Mouse (Mus musculus) T-helper 2 cell (primary cell): ENCODE measurements at regions not wholly inside any gene's neighbourhood (a gene's known extent, or its start where the extent isn't known, plus 50 kb on each side); places are given as distances from the start of the nearest gene placed in this dataset.
"Not testable (repeated sequence)": the region's sequence is repeated elsewhere in the genome, so short reads cannot be mapped to it uniquely, and the experiment has no call there.

Source experiments
- in situ Hi-C: fragments of 300-600 bp; cut with MboI, MseI; formaldehyde crosslinking; loops from one replicate; pipeline ENCODE4 v1.15.1; 2025; ENCODE audit warnings: high pct_unique_total_duplicates

DNA sequence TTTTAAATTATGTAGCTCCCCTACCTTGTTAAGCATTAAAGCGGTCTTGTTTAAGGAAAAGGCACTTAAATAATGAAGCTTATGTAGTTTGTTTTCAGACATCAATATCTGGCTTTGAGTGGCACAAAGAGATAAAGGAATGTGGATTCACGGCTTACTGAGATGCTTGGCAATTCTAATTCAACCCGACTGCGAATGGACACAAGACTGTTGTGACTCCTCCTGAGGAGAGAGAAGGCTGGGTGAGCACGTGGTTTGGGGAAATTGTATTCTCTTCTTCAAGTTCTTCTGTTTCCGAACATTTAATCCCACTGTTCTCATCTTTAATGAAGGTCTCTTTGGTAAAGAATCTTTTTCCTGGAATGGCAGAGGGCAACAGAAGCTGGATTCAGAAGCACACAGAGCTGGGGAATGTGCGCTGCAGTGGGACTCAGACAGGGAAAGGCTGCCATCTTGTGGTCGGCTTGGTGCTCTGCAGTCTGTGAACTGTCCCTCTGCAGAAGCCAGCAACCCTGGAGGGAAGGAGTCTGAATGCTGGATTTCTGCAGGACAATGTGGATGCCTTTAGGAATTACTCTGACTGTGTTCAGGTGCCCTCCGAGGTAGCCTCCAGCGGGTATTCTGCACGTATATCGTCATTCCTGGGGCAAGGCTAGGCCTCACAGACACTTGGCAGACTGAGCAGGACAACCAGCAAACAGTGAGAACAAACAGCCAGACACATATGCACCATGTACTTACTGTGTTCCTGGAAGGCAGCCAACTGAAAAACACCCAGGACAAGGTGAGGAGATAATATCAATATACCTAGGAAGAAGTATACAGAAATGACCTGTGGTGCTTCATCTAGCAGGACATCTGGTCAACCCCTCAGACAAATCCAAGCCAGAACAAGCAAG, 54.0 kb upstream of the Pax1 start:
- in situ Hi-C loops = no loop called here

DNA sequence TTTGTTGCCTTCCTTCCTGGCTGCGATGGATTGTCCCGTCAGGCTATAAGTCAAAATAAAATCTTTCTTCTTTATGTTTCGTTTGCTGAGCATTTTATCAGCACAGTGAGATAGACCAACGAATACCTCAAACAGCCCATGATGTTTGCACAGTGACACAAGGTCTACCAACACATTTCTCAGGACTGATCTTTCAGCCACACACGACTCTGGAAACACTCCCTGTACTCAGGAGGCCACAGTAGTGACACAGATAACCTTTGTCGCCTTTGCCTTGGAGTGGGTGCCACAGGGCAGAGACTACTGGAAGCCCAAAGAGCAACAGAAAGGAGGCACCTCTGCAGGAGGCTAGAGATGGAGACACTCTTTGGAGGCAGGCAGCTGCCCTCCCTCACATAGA, 55.0 kb upstream of the Pax1 start:
- in situ Hi-C loops = no loop called here

DNA sequence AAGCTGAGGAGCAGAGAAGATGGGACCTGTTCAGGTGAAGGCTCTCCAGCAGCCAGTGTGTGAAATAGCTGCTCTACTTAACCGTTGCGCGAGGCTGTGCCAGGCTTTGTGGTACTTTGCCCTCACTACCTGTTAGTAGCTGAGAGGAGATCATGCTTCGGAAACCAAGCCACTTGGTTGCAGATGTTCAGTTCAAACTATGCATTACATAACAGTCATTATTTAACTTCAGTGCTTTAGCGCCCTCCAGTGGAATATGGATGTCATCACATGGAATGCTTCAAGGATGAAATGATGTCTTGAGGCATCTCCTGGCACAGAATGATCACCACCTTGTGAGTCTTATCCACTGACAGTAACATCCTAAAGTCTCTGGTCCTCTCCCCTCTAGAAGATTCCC, 56.5 kb upstream of the Pax1 start:
- in situ Hi-C loops = no loop called here

DNA sequence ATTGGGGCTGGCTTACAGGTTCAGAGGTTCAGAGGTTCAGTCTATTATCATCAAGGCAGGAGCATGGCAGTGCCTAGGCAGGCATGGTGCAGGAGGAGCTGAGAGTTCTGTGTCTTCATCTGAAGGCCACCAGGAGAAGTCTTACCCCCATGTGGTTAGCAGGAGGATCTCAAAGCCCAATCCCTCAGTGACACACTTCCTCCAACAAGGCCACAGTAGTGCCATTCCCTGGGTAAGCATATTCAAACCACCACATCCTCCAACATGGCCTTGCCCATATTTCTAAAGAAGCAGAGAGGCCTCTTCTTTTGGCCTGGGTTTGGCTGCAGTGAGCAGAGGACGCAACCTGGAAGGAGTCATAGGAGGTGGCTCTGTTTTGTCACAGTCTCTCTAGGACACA, 61.2 kb upstream of the Pax1 start:
- in situ Hi-C loops = no loop called here

DNA sequence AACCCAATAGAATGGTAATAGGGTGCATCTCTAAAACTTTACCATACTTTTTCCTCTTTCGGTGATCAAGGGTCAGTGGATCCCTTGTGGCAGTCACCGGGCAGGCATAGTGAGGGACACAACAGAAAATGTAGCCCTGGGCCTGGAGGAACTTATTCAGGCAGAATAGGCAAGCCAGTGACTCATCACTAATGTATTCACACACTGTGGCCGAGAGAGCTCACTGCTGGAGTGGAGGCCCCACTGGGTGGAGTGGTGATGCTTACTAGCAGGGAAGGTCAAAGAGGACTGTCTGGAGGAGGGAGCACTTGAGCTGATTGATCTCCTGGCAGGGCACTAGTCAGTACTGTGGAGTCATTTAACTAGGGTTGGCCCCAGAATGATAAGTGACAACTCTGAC, 62.4 kb upstream of the Pax1 start:
- in situ Hi-C loops = no loop called here

DNA sequence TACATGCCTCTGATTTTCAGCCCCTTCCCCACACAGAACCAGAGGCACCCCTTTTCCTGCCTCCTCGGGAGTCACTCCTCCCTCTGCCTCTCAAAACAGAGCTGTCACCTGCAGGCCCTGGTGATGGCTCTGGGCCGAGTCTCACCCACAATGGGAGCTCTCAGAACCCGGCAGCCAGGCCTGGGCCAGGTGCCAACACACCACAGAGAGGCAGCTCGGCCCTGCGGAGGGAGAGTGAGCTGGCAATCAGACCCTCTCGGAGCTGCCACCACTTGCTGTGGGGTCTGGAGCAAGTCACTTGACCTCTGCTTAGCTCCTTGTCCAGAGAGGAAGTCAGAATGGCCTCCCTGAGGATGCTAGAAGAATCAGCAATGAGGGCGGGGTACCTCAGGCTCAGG, 63.2 kb upstream of the Pax1 start:
- in situ Hi-C loops = no loop called here

DNA sequence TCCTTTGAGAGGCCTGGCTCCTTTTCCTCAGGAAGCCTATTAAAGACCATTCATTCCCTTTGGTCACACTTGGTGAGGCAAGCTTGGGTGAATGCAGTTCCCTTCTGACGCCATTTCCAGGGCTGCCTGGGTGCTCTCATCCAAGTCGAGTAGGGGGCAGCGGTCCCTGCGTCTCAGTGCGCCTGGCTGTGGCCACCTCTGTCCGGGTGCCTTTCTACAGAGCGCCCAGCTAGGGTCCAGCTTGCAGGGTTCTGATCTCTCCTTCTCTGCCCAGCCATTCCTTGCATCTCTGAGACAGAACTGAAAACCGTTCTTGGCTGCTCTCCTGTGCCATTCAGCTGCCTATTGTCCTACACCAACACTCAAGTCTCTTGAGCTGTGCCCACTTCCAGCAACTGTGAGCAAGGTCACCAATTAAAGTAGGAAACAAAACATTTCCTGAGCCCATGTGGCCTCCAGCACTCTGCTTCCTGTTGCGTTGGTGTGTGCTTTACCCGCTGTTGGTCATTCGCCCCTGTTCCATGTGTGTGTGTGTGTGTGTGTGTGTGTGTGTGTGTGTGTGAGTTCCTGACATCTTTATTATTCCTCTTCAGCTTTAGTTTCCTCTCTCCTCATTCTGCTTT, 63.7 kb upstream of the Pax1 start:
- in situ Hi-C loops = no loop called here

DNA sequence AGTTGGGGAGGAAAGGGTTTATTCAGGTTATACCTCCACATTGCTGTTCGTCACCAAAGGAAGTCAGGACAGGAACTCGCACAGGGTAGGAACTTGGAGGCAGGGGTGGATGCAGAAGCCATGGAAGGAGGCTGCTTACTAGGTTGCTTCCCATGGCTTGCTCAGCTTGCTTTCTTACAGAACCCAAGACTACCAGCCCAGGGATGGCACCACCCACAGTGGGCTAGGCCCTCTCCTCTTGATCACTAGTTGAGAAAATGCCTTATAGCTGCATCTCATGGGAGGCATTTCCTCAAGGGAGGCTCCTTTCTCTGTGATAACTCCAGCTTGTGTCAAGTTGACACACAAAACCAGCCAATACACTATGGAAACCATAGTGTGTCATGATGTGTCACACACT, 66.8 kb upstream of the Pax1 start:
- in situ Hi-C loops = not testable (repeated sequence)

DNA sequence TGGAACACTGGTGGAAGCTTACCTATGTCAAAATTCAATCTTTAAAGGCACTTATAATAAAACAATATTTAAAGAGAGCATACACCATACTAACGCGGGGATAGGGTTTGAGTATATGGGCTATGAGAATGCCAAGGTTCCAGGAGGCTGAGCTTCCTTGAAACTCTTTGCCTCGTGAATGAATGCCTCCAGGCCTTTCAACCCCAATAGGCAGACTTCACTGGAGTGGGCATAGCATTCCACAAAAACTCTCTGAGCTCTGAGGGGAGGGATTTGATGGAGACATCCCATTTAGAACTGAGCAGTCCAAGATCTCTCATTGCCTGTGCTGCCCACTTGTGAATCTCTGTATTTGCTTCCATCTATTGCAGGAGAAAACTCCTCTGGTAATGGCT, 68.4 kb upstream of the Pax1 start:
- in situ Hi-C loops = no loop called here

DNA sequence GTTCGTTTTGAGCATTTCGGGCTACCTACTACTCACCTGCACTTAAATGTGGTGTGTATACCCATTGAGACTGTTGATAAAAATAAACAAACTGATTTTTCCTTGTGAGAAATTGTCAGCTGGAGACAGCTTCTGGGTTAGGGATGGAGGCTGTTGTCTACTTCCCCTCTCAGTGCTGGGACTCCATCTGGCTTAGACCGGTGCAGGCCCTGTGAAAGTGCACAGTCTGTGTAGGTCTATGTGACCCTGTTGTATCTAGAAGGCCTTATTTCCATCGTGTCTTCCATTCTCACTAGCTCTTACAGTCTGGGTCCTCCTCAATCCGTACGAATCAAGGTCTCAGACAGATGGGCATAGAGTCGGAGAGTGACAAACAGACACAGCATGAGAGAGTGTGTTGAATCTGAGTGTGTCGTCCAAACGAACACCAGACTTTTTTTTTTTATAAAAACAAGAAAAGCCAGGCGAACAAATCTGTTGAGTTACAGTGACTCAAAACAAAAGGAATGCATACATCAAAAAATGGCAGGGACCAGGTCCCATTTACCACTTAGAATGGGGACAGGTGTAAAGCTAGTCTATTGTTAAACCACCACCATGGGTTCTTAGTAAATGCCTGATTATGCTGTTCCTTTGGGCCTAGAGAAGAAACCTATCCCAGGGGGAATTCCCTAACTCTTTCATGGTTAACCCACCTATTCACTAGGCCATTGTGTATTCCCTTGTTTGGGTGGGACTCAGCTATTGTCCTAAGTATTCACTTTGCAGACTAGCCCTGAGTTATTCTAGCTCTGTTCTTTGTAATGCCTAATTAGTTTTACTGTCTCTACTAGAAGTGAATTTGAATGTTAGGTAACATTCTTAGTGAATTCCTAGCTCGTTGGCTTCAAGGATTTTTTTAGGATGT, 69.1 kb upstream of the Pax1 start:
- in situ Hi-C loops = no loop called here

DNA sequence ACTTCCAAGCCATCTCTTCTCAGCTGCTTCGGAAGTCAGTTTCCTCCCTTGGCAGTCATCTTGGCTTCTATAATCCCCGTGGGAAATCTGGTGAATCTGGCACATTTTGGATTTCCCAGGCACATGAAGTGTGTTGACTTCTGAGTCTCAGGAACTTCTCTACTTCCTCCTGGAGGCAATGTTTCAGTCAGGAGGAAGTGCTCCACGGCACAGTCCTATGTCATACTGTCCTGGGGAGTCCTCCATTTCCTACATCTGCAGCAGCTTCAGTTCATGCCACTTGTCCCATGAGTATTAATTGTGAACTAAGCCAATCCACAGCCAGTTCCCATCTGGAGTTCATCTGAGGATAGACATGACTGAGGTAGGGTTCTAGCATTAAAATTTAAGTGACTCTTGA, 78.3 kb upstream of the Pax1 start:
- in situ Hi-C loops = no loop called here

DNA sequence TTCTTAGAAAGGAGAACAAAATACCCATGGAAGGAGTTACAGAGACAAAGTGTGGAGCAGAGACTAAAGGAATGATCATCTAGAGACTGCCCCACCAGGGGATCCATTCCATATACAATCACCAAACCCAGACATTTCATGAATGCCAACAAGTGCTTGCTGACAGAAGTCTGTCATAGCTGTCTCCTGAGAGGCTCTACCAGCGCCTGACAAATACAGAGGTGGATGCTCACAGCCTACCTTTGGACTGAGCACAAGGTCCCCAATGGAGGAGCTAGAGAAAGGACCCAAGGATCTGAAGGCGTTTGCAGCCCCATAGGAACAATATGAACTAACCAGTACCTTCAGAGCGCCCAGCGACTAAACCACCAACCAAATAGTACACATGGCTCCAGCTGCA, 83.6 kb upstream of the Nkx2-2 start:
- in situ Hi-C loops = no loop called here

DNA sequence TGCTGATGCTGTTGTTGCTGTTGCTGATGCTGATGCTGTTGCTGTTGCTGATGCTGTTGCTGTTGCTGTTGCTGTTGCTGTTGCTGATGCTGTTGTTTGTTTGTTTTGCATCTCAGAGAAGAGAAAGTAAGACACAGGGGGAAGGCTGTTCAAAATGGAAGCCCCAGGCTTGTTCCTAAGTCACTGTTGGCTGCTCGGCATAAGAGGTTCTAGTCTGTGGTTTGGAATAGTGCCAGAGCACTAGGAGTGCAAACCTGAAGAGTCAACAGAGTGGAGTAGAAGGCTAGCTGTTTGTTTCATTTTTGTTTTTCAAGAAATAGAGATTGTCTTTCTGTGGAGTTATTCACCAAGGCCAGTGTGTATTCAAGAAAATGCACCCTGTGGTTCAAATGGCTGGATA, 75.1 kb upstream of the Nkx2-2 start:
- in situ Hi-C loops = loop anchor here (10.0 kb wide), 1 partner anchor 156 kb away; no protein-coding TSS in a partner anchor

DNA sequence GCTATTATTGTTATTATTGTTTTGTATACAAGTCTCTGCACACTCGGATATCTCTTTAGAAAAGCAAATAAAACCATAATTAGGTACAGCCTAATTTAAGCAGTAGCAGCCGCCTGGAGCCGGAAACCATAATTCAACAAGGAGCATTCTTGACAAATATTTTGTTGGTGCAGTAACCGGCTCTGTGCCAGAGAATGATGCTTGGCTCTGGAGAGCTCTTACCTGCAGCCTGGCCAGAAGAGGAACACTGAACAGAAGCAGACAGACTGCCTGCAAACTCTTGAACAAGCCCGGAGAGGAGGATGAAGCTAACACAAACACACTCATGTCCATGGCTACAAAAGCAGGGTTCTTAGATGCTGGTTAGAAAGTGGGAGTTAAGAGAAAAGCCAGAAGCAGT, 73.9 kb upstream of the Nkx2-2 start:
- in situ Hi-C loops = loop anchor here (10.0 kb wide), 1 partner anchor 157 kb away; no protein-coding TSS in a partner anchor

DNA sequence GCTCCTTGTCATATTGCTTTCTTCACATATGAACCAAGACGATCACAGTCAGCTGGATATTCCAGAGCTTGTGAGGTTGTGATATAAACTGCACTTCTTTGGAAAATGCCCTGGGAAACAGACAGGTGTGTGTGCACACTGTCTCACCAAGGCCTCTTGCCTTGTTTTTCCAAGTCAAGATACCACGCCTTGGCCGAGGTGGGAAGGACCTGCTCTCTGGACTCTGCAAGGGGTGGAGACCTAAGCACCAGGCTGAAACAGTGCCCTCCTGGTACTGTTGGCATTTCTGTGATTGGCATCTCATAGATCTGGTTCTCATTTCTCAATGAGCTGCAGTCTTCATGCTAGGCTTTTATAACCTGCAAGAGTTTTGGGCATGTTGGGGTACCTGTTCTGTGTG, 73.2 kb upstream of the Nkx2-2 start:
- in situ Hi-C loops = loop anchor here (10.0 kb wide), 1 partner anchor 158 kb away; no protein-coding TSS in a partner anchor

DNA sequence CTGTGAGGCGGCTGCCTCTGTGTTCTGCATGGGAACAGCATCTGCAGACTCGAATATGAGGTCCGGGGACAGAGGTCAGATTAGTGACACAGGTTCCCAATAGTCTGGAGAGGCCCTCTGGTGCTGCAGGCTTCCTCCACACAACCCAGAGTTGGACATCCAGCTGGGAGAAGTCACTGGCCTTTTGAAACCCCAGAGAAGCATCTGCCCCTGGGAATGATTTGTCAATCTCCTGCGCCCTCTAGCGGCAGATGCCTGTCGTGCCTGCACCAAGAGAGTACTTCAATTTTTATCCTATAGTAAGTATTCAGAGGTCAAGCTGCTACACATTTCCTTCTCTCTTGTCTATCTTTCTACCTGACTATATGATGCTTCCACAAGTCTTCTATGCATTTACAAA, 62.7 kb upstream of the Nkx2-2 start:
- in situ Hi-C loops = no loop called here

DNA sequence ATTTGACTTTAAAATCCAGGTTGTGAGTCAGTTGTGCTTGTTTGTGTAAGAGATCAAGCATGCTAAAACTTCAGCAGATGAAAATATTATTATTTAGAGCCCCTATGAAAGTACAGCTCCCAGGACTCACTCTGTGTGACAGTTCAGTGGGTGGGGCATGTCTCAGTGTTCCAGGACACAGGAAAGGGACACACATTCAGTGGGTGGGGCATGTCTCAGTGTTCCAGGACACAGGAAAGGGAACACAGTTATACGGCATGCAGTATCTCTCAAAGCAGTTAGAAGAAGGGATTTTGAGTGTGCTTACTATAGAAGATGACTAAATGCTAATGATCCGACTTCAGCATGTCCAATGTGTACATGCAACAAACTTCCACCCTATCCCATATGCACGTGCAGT, 60.9 kb upstream of the Nkx2-2 start:
- in situ Hi-C loops = no loop called here

DNA sequence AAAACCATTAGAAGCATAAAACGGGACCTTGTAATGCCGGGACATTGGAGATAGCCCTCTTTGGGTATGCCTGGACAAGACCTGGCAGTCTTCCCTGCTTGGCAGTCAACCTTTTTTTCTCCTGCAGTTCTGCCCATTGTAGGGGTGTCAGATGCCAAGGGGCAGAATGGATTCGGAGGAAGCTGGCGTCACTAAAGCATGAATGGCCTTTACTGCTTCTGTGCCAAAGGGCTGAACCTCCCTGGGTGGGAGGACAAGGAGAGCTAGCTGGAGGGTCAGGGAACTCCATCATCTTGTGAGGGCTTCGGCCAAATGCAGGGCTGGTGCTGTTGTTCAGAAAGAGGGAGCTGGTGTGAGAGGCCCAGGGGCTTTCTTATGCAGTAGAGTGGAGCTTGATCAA, 60.1 kb upstream of the Nkx2-2 start:
- in situ Hi-C loops = no loop called here

DNA sequence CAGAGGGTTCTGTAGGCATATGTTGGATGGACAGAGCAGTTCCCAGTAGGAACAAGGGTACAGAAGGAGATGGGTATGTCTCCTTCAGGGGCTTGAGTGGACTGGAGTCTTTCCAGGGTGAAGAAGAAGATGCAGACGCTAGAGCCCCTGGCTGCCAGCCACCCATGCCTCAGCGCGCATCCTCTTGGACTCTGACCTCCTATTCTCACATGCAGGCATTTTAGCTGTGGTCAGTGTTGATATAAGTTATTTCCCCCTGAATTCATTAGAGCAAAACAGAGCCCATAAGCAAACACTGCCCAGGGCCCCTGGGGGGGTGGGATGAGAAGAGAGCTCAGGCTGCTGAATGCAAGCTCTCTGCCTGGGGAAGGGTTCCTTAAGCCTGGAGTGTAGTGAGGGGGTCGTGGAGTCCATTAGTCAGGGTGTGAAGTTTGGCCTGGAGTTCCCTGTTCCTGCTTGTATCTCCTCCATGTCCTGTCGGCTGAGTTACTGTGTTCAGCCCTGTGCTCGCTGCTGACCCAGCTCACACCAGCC, 54.0 kb upstream of the Nkx2-2 start:
- in situ Hi-C loops = no loop called here

DNA sequence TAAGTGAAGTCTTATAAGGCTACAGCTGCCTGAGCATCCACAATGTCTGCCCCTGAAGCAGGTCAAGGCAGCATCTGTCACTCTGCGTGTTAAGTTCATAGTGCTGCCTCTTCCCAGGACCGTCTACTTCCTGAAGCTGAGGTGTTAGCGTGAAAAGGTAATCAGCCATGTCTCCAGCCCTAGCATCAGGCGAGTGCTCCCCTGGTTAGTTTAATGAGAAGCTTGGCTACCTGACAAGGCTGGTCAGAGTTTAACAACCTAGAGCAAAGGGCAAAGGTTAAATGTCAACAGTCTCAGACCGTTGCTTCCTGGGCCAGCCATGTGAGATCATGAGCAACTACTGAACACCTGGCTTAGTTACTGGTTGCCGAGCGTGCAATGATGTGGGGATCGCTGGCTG, 53.2 kb upstream of the Nkx2-2 start:
- in situ Hi-C loops = no loop called here

DNA sequence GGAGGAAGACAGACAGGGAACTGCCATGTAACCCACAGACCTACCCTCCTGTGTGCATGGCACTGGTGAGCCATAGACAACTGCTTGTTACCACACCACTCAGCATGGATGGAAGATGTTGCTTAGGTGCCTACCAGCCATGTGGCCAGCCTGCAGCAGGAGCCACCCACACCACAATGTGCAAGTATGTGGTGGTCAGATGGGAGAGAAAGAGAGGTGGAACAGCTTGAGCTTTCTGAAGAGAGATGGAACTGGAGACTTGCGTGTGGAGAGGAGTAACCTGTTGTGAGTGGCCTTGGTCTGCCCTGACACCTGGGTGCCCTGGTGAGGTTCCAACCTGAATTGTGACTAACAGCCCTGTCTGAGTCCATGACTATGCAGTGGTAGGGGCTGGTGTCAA, 50.4 kb upstream of the Nkx2-2 start:
- in situ Hi-C loops = no loop called here
